Mouse (Mus musculus): ENCODE results near the gene Grb10.

DNA sequence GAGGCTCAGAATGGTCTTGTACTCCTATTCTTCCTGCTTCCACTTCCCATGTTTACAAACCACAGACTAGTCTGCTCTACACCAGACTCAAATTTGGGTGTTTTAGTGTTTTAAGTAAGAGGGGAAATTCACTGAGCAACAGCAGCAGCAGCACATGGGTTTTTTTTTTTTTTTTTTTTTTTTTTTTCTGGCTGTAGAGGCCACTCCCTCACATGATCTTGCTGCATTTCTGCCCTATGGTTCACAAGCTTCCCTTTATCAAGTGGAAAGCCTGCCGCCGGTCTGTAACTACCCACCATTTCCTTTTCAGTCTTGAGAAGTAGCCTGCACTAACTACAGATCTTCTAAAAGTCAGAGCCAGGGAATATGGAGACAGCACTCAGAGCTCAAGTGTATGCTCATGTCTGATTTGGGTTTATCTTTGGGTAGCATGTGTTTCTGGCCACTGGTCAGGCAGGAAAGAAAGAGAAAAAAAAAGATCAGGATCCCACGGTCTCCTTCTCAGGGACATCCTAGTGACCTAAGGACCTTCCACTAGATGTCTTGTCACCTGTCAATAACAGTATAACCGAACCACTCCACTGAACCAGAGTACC lies 152.0 kb downstream of the Grb10 start:
- TF ChIP-seq CTCF (IDR thresholded peaks at IDR 0.05; ENCODE audit: extremely low read depth, insufficient read depth, low read length) = no peak
- TF ChIP-seq POLR2A (IDR thresholded peaks at IDR 0.05; ENCODE audit: extremely low read depth, insufficient read depth, low read length) = no peak

Measured in cortical plate, adult 2 months (tissue).